Mouse (Mus musculus) frontal cortex, postnatal 36 days (tissue): ENCODE results near the gene Dag1.
"Not testable (repeated sequence)": the region's sequence is repeated elsewhere in the genome, so short reads cannot be mapped to it uniquely, and the experiment has no call there.

Experiments
- DNase-seq, 2 experiments: peaks; one replicate each; pipeline ENCODE4 v3.0.0; 2022; ENCODE audit warnings: low spot score in 2 of 2

Dag1 gene

DNA sequence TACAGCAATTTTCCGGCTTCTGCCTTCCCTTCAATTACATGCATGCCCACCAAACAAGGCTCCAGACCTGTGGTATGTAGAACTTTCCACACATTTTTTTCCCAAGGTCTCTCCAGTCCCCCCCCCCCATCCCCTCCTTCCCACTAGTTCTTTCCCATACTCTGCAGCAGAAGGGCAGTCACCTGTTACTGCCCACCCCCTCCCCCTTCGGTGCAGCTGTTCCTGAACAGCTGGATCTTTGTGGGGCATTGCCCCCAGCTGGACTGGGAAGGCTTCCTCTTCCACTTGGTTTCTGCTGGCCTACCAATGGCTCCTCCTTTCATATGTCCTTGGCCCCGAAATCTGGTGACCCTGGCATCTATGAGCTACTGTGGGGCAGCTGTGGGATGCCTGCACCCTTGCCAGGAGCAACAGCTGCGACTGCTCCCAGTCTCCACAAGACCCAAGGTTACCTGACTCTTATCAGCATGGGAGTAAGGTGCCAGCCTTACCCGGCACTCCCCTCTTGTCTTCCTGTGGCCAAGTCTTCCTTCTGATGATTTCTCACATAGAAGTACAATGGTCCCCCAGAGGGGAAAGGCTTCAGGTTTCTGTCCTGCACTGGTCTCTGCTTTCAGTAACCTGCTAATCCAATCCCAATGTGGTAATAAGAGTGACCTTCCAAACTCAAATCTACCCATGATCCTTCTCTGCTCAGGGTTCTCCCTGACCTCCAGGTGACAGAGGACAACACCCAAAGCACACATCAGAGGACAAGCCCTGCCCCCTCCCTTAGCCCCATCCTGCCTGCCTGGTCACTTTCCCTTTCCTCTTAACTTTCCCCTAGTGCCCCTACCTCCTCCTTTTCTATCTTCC, 10.9 kb upstream of the Dag1 start:
- DNase-seq: no peak

DNA sequence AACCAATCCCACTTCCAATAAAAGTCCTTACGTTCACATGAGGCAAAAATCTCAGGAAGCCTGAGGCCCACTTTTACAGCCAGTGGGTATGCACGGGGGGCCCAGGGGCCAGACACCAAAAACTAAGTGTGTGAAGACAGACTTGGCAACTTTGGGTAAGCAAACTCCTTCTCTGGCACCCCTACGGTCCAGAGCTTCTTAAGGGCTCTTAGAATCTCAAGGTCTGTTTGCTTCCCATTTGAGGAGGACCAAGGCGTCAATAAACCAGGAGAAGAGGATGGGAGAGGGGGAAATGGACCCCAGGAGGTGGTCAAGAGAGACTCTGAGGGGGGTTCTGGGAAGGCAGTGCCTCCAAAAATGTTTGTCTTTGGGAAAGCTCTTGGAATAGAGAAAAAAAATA, 9.7 kb upstream of the Dag1 start:
- no peak for DNase-seq

- DNase-seq: no peak
These were observed 8.9 kb upstream of the Dag1 start for GRCm38 (mm10) chr9:108272691-108273090.

DNA sequence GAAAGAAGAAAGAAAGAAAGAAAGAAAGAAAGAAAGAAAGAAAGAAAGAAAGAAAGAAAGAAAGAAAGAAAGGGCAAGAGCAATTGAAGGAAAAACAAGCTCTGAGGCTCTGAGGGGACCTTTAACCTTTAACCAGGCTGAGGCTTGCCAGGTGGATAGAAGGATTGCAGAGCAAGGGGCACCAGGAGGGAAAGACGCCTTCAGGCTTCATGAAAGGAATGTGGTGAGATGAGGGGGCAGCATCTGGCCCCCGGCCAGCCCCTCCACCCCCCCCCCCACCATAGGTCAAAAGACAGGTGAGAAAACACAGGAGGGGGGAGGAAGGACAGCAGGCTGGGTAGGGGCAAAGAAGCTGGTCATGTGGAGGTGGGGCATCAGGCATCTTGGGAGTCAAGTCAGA, 8.2 kb upstream of the Dag1 start:
- no peak for DNase-seq

GRCm38 (mm10) chr9:108268701-108269100, 4.9 kb upstream of the Dag1 start:
- DNase-seq: not testable (repeated sequence)

- DNase-seq: no peak
These were observed 3.9 kb upstream of the Dag1 start for GRCm38 (mm10) chr9:108267691-108268090.

- DNase-seq: no peak
These were observed 2.6 kb upstream of the Dag1 start for GRCm38 (mm10) chr9:108266261-108266935.

GRCm38 (mm10) chr9:108264191-108264921, 598 bp upstream of the Dag1 start:
- no peak for DNase-seq

- peak; percentile 37 to 39 for DNase-seq
These were observed 552 bp downstream of the Dag1 start for GRCm38 (mm10) chr9:108263131-108263681.

DNA sequence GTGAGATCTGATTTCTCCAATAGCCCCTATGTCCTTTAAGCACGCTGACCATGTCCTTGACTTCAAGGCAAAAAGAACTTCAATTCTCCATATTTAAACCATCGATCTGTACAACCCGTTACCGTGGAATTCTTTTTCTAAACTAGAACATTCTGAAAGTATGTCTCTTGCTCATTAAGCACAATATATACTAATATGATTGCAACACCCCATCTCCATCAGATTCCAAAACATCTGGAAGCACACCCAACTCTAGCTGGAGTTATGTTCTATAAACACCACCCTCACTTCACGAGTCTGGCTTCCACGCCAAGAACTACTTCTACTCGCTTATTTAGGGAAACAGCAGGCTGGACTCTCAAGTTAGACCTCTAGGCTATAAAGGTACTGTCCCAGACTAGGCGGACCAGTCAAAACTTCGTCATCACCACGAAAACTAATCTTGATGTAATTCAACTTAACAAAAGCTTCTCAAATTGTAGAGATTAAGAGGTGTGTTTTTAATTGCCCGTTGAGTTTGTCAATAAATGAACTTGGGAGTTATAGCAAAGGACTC, 1.2 kb downstream of the Dag1 start:
- no peak for DNase-seq

GRCm38 (mm10) chr9:108261865-108262264, 1.9 kb downstream of the Dag1 start:
- DNase-seq: no peak

- no peak for DNase-seq
These were observed 3.2 kb downstream of the Dag1 start for GRCm38 (mm10) chr9:108260526-108260925.

- DNase-seq: no peak
These were observed 11.0 kb downstream of the Dag1 start for GRCm38 (mm10) chr9:108252766-108253165.

- no peak for DNase-seq
These were observed 11.9 kb downstream of the Dag1 start for GRCm38 (mm10) chr9:108251877-108252276.

GRCm38 (mm10) chr9:108248957-108249356, 14.8 kb downstream of the Dag1 start:
- DNase-seq: no peak

DNA sequence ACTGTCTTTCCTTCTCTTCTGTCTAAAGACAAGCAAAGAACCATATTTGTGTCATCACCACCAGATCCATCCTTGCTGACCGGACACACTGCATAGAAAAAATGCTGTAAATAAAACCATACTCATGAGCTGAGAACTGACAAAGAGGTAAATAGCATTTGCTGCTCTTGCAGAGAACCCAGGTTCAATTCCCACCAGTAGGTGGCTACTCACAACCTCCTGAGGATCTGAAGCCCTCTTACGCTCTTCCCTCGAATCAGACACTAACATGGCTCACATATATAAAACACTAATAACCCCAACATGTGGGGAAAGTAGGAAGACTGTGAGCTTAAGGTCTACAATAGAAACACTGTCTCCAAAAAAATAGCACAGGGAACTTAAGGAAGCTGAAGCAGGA, 18.8 kb downstream of the Dag1 start:
- DNase-seq: no peak

DNA sequence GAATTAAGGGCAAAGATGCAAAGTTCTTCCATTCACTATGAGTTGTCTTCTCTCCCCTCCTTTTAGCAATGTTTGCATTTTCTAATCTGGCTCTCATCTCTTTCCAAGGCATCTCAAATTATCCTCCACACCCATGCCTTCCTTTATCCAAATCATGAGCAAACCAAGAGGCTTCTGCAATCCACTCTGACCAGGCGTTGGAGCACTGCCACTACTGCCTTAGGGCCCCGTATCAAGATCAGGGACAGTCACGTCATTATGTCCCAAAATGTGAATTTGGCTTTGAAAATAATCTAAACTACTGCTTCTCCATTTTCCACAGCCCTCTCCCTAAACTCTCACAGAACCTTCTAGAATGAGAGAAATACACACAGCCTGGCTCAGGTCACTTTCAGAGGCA, 19.2 kb downstream of the Dag1 start:
- DNase-seq: no peak

DNA sequence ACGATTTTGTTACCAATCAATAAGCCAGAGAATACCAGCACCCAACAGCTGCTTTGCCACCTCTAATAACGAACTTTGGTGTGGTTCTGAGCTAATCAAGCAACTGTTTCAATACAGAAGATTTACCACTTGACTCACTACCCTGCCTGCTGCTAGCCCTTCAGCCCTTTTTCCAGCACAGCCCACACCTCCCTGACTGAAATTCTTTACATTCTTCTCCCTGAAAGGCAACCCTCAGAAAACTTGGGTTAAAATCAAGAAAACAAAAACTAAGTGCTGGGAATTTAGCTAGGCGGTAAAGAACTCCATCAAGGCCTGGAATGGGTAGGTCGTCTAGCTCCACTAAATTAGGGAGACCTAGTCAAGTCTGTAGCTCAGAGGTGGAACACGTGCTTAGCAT, 23.8 kb downstream of the Dag1 start:
- DNase-seq: no peak

GRCm38 (mm10) chr9:108238831-108239230, 24.9 kb downstream of the Dag1 start:
- no peak for DNase-seq

DNA sequence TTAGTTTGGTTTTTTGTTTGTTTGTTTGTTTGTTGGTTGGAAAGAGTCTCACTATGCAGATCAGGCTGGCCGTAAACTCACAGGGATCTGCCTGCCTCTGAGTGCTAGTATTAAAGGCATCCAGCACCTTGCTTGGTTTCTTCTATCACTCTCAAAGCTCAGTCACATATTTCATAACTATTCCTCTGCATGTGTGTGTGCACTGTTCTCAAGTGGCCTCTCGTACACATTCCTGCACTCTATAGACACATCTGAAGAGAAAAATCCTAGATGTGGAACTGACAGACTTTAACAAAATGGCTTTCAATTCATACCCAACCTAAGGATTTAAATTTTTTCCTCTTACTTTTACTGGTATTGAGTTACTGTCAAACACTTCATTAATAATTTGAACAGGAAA, 25.4 kb downstream of the Dag1 start:
- no peak for DNase-seq

DNA sequence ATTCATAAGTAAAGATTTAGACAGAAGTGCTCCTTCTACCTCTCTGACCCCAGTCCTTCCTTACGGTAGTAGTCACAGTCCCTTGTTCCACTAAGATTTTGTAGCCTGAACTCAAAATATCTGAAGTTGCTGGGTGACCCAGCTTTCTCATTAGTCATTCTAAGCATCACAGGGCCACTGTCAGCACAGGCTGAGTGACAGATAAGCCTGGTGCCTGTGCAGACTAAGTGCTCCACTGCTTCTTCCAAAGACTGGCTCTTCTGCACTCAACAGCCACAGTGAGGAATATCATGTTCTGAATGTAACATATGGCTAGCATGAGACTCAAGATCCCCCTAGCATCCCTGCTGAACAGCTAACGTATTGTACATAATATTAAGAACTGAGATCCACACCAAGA, 29.1 kb downstream of the Dag1 start:
- DNase-seq: no peak

GRCm38 (mm10) chr9:108232908-108233307, 30.9 kb downstream of the Dag1 start:
- DNase-seq: no peak
